In the genomic region with DNA sequence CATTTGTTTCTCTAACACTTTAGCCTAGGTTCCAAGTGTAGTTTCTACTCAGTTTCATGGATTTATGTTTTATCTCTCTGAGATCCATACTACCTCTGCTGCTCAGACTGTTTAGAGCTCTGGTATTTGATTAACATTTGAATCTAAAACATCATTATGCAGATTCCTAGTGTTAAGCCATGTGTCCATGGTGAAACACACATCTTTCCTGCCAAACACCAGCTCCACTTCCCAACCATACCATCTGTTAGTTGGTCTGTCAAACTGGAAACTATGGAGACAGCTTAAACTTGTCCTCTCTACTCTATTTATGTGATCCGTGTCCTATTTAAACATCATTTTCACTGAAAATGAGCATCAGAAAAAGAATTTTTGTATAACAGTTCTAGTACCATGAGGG, we compare ENCODE assay signal across 23 mouse cellular contexts.
DNase-seq lines count a peak whose midpoint lies in the region; ATAC-seq lines count a peak whose summit lies in the region.
"Had no signal": no experiment of that assay in that cellular context is flagged by ENCODE, and none has a peak within 500 bp of the region (broad histone marks: within the 10 kb centered on the region; RNA-seq: fewer than 3 reads in every experiment).

No protein-coding gene starts in this region.

- no peaks in the 10 kb centered on the region for H3K27me3 ChIP-seq in forebrain, embryonic 15.5 days
- no peaks in the 10 kb centered on the region for H3K27me3 ChIP-seq in forebrain, embryonic 12.5 days
- no peaks in the 10 kb centered on the region for H3K27me3 ChIP-seq in liver, embryonic 12.5 days (replicated peaks)
- H3K27me3 ChIP-seq: CH12.LX; embryonic facial prominence, embryonic 12.5 days; heart, embryonic 12.5 days; hindbrain, embryonic 13.5 days had no signal

- ATAC-seq in forebrain, embryonic 15.5 days (replicated peaks) = peak; percentile 89
- ATAC-seq in forebrain, embryonic 12.5 days (ENCODE audit: low FRiP score) = no peak
- ATAC-seq in liver, embryonic 12.5 days = no peak
- ATAC-seq: liver, postnatal 0 days; midbrain, embryonic 16.5 days had no signal

- intact Hi-C loops in left cerebral cortex, postnatal 25 days (cut with DNase I) = loop anchor here (5.0 kb wide), 2 partner anchors 135 to 200 kb away; no protein-coding TSS in a partner anchor

- peak; percentile 42 for DNase-seq in right cerebral cortex, adult 18-20 months
- DNase-seq in right cerebral cortex, postnatal 25 days = no peak
- DNase-seq in layer of hippocampus, adult 8-10 months (ENCODE audit: low spot score in 2 of 2) = peak; percentile 38 to 53
- peak; percentile 38 to 91 for DNase-seq in left cerebral cortex, postnatal 25 days (ENCODE audit: low spot score in 2 of 2)
- no peak for DNase-seq in urinary bladder, postnatal 10 days (ENCODE audit: low spot score)
- DNase-seq: adrenal gland, postnatal 25 days; cerebellum, adult 2 months; heart, adult 11 months; heart, postnatal 14 days; kidney, postnatal 36 days; liver; liver, postnatal 0 days; lung, postnatal 36 days; thymus, postnatal 14 days had no signal

- 54% methylated on average over 1 of the region's 1 CpGs for WGBS in forebrain, embryonic 15.5 days
- 88% methylated on average over 1 of the region's 1 CpGs for WGBS in forebrain, embryonic 12.5 days
- WGBS in liver, embryonic 12.5 days (ENCODE audit: insufficient replicate concordance) = 62% methylated on average over 1 of the region's 1 CpGs

- no peak overlapping the region for H3K4me3 ChIP-seq in forebrain, embryonic 15.5 days
- no peak overlapping the region for H3K4me3 ChIP-seq in forebrain, embryonic 12.5 days (replicated peaks)
- H3K4me3 ChIP-seq in liver, embryonic 12.5 days = no peak overlapping the region
- H3K4me3 ChIP-seq: embryonic facial prominence, embryonic 12.5 days; erythroblast, embryonic 14.5 days; heart, embryonic 12.5 days; hindbrain, embryonic 13.5 days had no signal

- no peaks in the 10 kb centered on the region for H3K9me3 ChIP-seq in forebrain, embryonic 15.5 days
- no peaks in the 10 kb centered on the region for H3K9me3 ChIP-seq in forebrain, embryonic 12.5 days
- no peaks in the 10 kb centered on the region for H3K9me3 ChIP-seq in liver, embryonic 12.5 days (replicated peaks)
- H3K9me3 ChIP-seq: embryonic facial prominence, embryonic 12.5 days; heart, embryonic 12.5 days; hindbrain, embryonic 13.5 days had no signal

- H3K36me3 ChIP-seq in forebrain, embryonic 15.5 days = no peaks in the 10 kb centered on the region
- no peaks in the 10 kb centered on the region for H3K36me3 ChIP-seq in forebrain, embryonic 12.5 days (replicated peaks)
- H3K36me3 ChIP-seq in liver, embryonic 12.5 days = no peaks in the 10 kb centered on the region
- H3K36me3 ChIP-seq: embryonic facial prominence, embryonic 12.5 days; heart, embryonic 12.5 days; hindbrain, embryonic 13.5 days had no signal

- no peaks in the 10 kb centered on the region for H3K4me1 ChIP-seq in forebrain, embryonic 15.5 days
- no peaks in the 10 kb centered on the region for H3K4me1 ChIP-seq in forebrain, embryonic 12.5 days
- H3K4me1 ChIP-seq in liver, embryonic 12.5 days = no peaks in the 10 kb centered on the region
- H3K4me1 ChIP-seq: embryonic facial prominence, embryonic 12.5 days; heart, embryonic 12.5 days; hindbrain, embryonic 13.5 days had no signal

- H3K4me2 ChIP-seq in forebrain, embryonic 15.5 days (replicated peaks) = no peak overlapping the region
- H3K4me2 ChIP-seq in forebrain, embryonic 12.5 days = no peak overlapping the region
- H3K4me2 ChIP-seq in liver, embryonic 12.5 days = no peak overlapping the region
- H3K4me2 ChIP-seq: embryonic facial prominence, embryonic 12.5 days; heart, embryonic 12.5 days; hindbrain, embryonic 13.5 days had no signal

- H3K9ac ChIP-seq in forebrain, embryonic 15.5 days (replicated peaks) = no peak overlapping the region
- no peak overlapping the region for H3K9ac ChIP-seq in forebrain, embryonic 12.5 days
- H3K9ac ChIP-seq in liver, embryonic 12.5 days = no peak overlapping the region
- H3K9ac ChIP-seq: embryonic facial prominence, embryonic 12.5 days; heart, embryonic 12.5 days; hindbrain, embryonic 13.5 days; liver, postnatal 0 days had no signal

- no peak overlapping the region for H3K27ac ChIP-seq in forebrain, embryonic 15.5 days (replicated peaks)
- no peak overlapping the region for H3K27ac ChIP-seq in forebrain, embryonic 12.5 days
- no peak overlapping the region for H3K27ac ChIP-seq in liver, embryonic 12.5 days
- H3K27ac ChIP-seq: embryonic facial prominence, embryonic 12.5 days; hindbrain, embryonic 13.5 days had no signal

Comparison
In these comparisons a context has a peak if more than half of its experiments do, and no peak if none do; other contexts are left out.
1. DNase-seq: peak in right cerebral cortex, adult 18-20 months (single experiment), layer of hippocampus, adult 8-10 months (2 of 2) and left cerebral cortex, postnatal 25 days (2 of 2); none in right cerebral cortex, postnatal 25 days (single experiment) and urinary bladder, postnatal 10 days (single experiment).